Mouse (Mus musculus) heart, adult 2 months (tissue): ENCODE measurements around the gene Atp1a4. TPM values are rescaled to one million over a fixed set of nuclear protein-coding genes. Genes with fewer than 3 reads are reported as not detected.

Experiments
- DNase-seq, 2 experiments: peaks; one replicate each; pipeline ENCODE4 v3.0.0; 2021
- H3K27ac ChIP-seq: fragments of 200-600 bp; 2 replicates; pipeline ENCODE4 v1.8.1; 2022
- H3K27me3 ChIP-seq: fragments of 200-500 bp; 2 replicates; pipeline ENCODE4 v1.6.1; 2012; ENCODE audit warnings: mild to moderate bottlenecking, low read length, inconsistent platforms, mixed read lengths; ENCODE audit not compliant: control insufficient read depth, insufficient read depth
- H3K36me3 ChIP-seq: fragments of 200-500 bp; 2 replicates; pipeline ENCODE4 v1.6.1; 2012; ENCODE audit warnings: low read length, inconsistent platforms; ENCODE audit not compliant: control insufficient read depth, insufficient read depth
- H3K4me1 ChIP-seq: fragments of 200-500 bp; 2 replicates; pipeline ENCODE4 v1.6.1; 2011; ENCODE audit warnings: low read length; ENCODE audit not compliant: control insufficient read depth, insufficient read depth
- H3K4me3 ChIP-seq: fragments of 200-600 bp; 2 replicates; pipeline ENCODE4 v1.8.1; 2022
- H3K79me2 ChIP-seq: fragments of 200-500 bp; replicated peaks from 2 replicates; pipeline ENCODE4 v1.6.1; 2012; ENCODE audit warnings: mild to moderate bottlenecking, inconsistent platforms, low read length, moderate library complexity, mixed read lengths; ENCODE audit not compliant: control insufficient read depth, insufficient read depth
- H3K9ac ChIP-seq: fragments of 200-500 bp; 2 replicates; pipeline ENCODE4 v1.6.1; 2012; ENCODE audit warnings: low read depth, mild to moderate bottlenecking, control low read depth, inconsistent platforms, low read length, mixed read lengths
- CTCF ChIP-seq: fragments of 200-600 bp; IDR thresholded peaks from 2 replicates; pipeline ENCODE4 v1.8.1; 2022; ENCODE audit warnings: antibody characterized with exemption, mild to moderate bottlenecking, moderate library complexity
- EP300 ChIP-seq: fragments of 200-500 bp; IDR thresholded peaks from 2 replicates; pipeline ENCODE4 v1.6.1; 2011; ENCODE audit warnings: low read depth, low read length, control low read depth; ENCODE audit not compliant: insufficient read depth
- POLR2A ChIP-seq: fragments of 200-500 bp; IDR thresholded peaks from 2 replicates; pipeline ENCODE4 v1.6.1; 2011; ENCODE audit warnings: mild to moderate bottlenecking, low read depth, low read length, control low read depth; ENCODE audit not compliant: insufficient read depth
- WGBS: fragments of 180-500 bp; shearing (Covaris S2); methylation state at CpG from one replicate; pipeline ENCODE4 v1.1.7; 2018; 5-methylcytosine and 5-hydroxymethylcytosine counted together
- intact Hi-C: fragments of 180-260 bp; cut with DNase I; formaldehyde crosslinking; loops from one replicate; pipeline ENCODE4 v1.15.1; 2025
- polyA plus RNA-seq: library from polyadenylated mRNA; depleted of rRNA; stranded (reverse); fragments of >200 nt; gene quantifications from 2 replicates; pipeline ENCODE4 v1.2.3, GENCODE M21; 2012
- total RNA-seq, 2 experiments: library from RNA; stranded (reverse); gene quantifications; 2 replicates each; pipeline ENCODE4 v1.2.3; 2021

Gene Atp1a4
- total and polyA plus RNA-seq, 3 experiments: 0.10 TPM; not detected in 2

GRCm38 (mm10) chr1:172304443-172304842, 46.2 kb upstream of the Atp1a4 start:
- no peak overlapping the region for H3K4me3 ChIP-seq
- no peak overlapping the region for H3K9ac ChIP-seq
- H3K27me3 ChIP-seq: no peaks in the 10 kb centered on the region
- H3K36me3 ChIP-seq: no peaks in the 10 kb centered on the region
- TF ChIP-seq POLR2A: no peak
- no peak for TF ChIP-seq CTCF
- TF ChIP-seq EP300: no peak
- no peak for DNase-seq
- no peaks in the 10 kb centered on the region for H3K79me2 ChIP-seq
- intact Hi-C loops: no loop called here
- WGBS: 61% methylated on average over 6 of the region's 6 CpGs
- peaks cover 9% of the 10 kb centered on the region for H3K4me1 ChIP-seq
- H3K27ac ChIP-seq: no peak overlapping the region

GRCm38 (mm10) chr1:172302851-172303250, 44.6 kb upstream of the Atp1a4 start:
- intact Hi-C loops: no loop called here
- Histone ChIP-seq H3K4me1 (peaks cover 11% of the 10 kb centered on the region), H3K36me3 (no peaks in the 10 kb centered on the region), H3K27ac (no peak overlapping the region), H3K79me2 (no peaks in the 10 kb centered on the region), H3K9ac (no peak overlapping the region), H3K4me3 (no peak overlapping the region), H3K27me3 (no peaks in the 10 kb centered on the region)
- DNase-seq: no peak
- WGBS: 55% methylated on average over 6 of the region's 6 CpGs
- TF ChIP-seq CTCF (no peak), POLR2A (no peak), EP300 (no peak)

GRCm38 (mm10) chr1:172302311-172302710, 44.1 kb upstream of the Atp1a4 start:
- no peak for DNase-seq
- peaks cover 11% of the 10 kb centered on the region for H3K4me1 ChIP-seq
- no peak overlapping the region for H3K27ac ChIP-seq
- H3K36me3 ChIP-seq: no peaks in the 10 kb centered on the region
- H3K79me2 ChIP-seq: no peaks in the 10 kb centered on the region
- 69% methylated on average over 3 of the region's 3 CpGs for WGBS
- H3K4me3 ChIP-seq: no peak overlapping the region
- intact Hi-C loops: no loop called here
- H3K27me3 ChIP-seq: no peaks in the 10 kb centered on the region
- no peak overlapping the region for H3K9ac ChIP-seq
- TF ChIP-seq EP300 (no peak), CTCF (no peak), POLR2A (no peak)

GRCm38 (mm10) chr1:172301180-172301579, 43.0 kb upstream of the Atp1a4 start:
- peak overlapping the region; percentile 83 for H3K27ac ChIP-seq
- H3K9ac ChIP-seq: no peak overlapping the region
- H3K4me3 ChIP-seq: no peak overlapping the region
- TF ChIP-seq EP300: no peak
- no peak for TF ChIP-seq CTCF
- TF ChIP-seq POLR2A: no peak
- DNase-seq: peak in 1 of 2 experiments; percentile 36
- H3K27me3 ChIP-seq: no peaks in the 10 kb centered on the region
- intact Hi-C loops: no loop called here
- peaks cover 9% of the 10 kb centered on the region for H3K4me1 ChIP-seq
- 66% methylated on average over 12 of the region's 12 CpGs for WGBS
- H3K79me2 ChIP-seq: no peaks in the 10 kb centered on the region
- H3K36me3 ChIP-seq: no peaks in the 10 kb centered on the region

GRCm38 (mm10) chr1:172300247-172300646, 42.0 kb upstream of the Atp1a4 start:
- Histone ChIP-seq H3K79me2 (no peaks in the 10 kb centered on the region), H3K4me1 (peaks cover 9% of the 10 kb centered on the region), H3K36me3 (no peaks in the 10 kb centered on the region), H3K4me3 (no peak overlapping the region), H3K27me3 (no peaks in the 10 kb centered on the region), H3K9ac (peak overlapping the region; percentile 23), H3K27ac (peak overlapping the region; percentile 83)
- TF ChIP-seq POLR2A (0 out of 2 replicates have a peak, but pooled peaks have one; percentile 37), CTCF (peak; percentile 55), EP300 (peak; percentile 75; the same call in 1 of the 2 replicates)
- DNase-seq: peak; percentile 63 to 73
- WGBS: 40% methylated on average over 5 of the region's 5 CpGs
- intact Hi-C loops: no loop called here

- Histone ChIP-seq H3K36me3 (no peaks in the 10 kb centered on the region), H3K9ac (peak overlapping the region; percentile 23; the same call in 1 of the 2 replicates), H3K4me3 (no peak overlapping the region), H3K27me3 (no peaks in the 10 kb centered on the region), H3K27ac (peak overlapping the region; percentile 83), H3K79me2 (no peaks in the 10 kb centered on the region), H3K4me1 (peaks cover 10% of the 10 kb centered on the region)
- intact Hi-C loops: no loop called here
- no peak for TF ChIP-seq POLR2A
- no peak for TF ChIP-seq CTCF
- TF ChIP-seq EP300: no peak
- no peak for DNase-seq
- WGBS: 34% methylated on average over 7 of the region's 7 CpGs
Observed at GRCm38 (mm10) chr1:172299528-172299927, 41.3 kb upstream of the Atp1a4 start.
